Mouse (Mus musculus) cortical plate, adult 2 months (tissue): ENCODE data around the gene Ppm1b.

Experiments used
- CTCF ChIP-seq: fragments of 200-500 bp; IDR thresholded peaks from 2 replicates; pipeline ENCODE4 v1.5.1; 2011; ENCODE audit warnings: mild to moderate bottlenecking, control low read depth, low read length; ENCODE audit not compliant: insufficient read depth; ENCODE audit errors: extremely low read depth
- POLR2A ChIP-seq: fragments of 200-500 bp; IDR thresholded peaks from 2 replicates; pipeline ENCODE4 v1.6.1; 2011; ENCODE audit warnings: mild to moderate bottlenecking, low read length, control low read depth; ENCODE audit not compliant: insufficient read depth; ENCODE audit errors: extremely low read depth

- TF ChIP-seq POLR2A (no peak), CTCF (no peak)
These were observed 84.4 kb downstream of the Ppm1b start for GRCm38 (mm10) chr17:85040913-85041312.
